Mouse (Mus musculus) right cerebral cortex, postnatal 10 days (tissue): ENCODE data around the gene Gm20877.
"Not testable (repeated sequence)": the region's sequence is repeated elsewhere in the genome, so short reads cannot be mapped to it uniquely, and the experiment has no call there.

Experiments
- DNase-seq, 2 experiments: peaks; one replicate each; pipeline ENCODE4 v3.0.0; 2021; ENCODE audit warnings: low spot score in 2 of 2

The Gm20877 gene

GRCm38 (mm10) chrY:17093573-17093972 is at the start of gene Gm20877:
TSS of gene Gm20877 (plus strand) at chrY:17093873.
- DNase-seq, result not testable (repeated sequence)
